Mouse (Mus musculus) testis, adult 2 months (tissue): ENCODE data around the gene Rad51c. TPM values are rescaled to one million over a fixed set of nuclear protein-coding genes. Genes with fewer than 3 reads are reported as not detected.
"Not testable (repeated sequence)": the region's sequence is repeated elsewhere in the genome, so short reads cannot be mapped to it uniquely, and the experiment has no call there.

Experiments used
- H3K27ac ChIP-seq: fragments of 200-500 bp; 2 replicates; pipeline ENCODE4 v1.5.1; 2012; ENCODE audit warnings: low read depth, low read length; ENCODE audit not compliant: control insufficient read depth, insufficient read depth
- H3K27me3 ChIP-seq: fragments of 200-500 bp; 2 replicates; pipeline ENCODE4 v1.6.1; 2012; ENCODE audit warnings: mild to moderate bottlenecking, low read length, moderate library complexity; ENCODE audit not compliant: control insufficient read depth, insufficient read depth
- H3K36me3 ChIP-seq: fragments of 200-500 bp; 2 replicates; pipeline ENCODE4 v1.6.1; 2012; ENCODE audit warnings: mild to moderate bottlenecking, low read length; ENCODE audit not compliant: control insufficient read depth, insufficient read depth
- H3K4me1 ChIP-seq: fragments of 200-500 bp; 2 replicates; pipeline ENCODE4 v1.6.1; 2012; ENCODE audit warnings: low read length; ENCODE audit not compliant: control insufficient read depth, insufficient read depth
- H3K4me3 ChIP-seq: fragments of 200-500 bp; 2 replicates; pipeline ENCODE4 v1.5.1; 2012; ENCODE audit warnings: low read depth, mild to moderate bottlenecking, low read length, moderate library complexity, mixed read lengths; ENCODE audit not compliant: control insufficient read depth
- CTCF ChIP-seq: fragments of 200-500 bp; IDR thresholded peaks from 2 replicates; pipeline ENCODE4 v1.5.1; 2012; ENCODE audit warnings: low read depth, mild to moderate bottlenecking, inconsistent platforms, low read length, moderate library complexity; ENCODE audit not compliant: control insufficient read depth, insufficient read depth, insufficient replicate concordance
- POLR2A ChIP-seq: fragments of 200-500 bp; IDR thresholded peaks from 2 replicates; pipeline ENCODE4 v1.6.1; 2012; ENCODE audit warnings: low read depth, mild to moderate bottlenecking, inconsistent platforms, low read length, moderate library complexity; ENCODE audit not compliant: control insufficient read depth
- polyA plus RNA-seq: library from polyadenylated mRNA; depleted of rRNA; stranded (reverse); fragments of >200 nt; gene quantifications from 2 replicates; pipeline ENCODE4 v1.2.3, GENCODE M21; 2012; rRNA removed

Rad51c gene
- 14.2 and 16.4 TPM in 2 replicates for polyA plus RNA-seq

DNA sequence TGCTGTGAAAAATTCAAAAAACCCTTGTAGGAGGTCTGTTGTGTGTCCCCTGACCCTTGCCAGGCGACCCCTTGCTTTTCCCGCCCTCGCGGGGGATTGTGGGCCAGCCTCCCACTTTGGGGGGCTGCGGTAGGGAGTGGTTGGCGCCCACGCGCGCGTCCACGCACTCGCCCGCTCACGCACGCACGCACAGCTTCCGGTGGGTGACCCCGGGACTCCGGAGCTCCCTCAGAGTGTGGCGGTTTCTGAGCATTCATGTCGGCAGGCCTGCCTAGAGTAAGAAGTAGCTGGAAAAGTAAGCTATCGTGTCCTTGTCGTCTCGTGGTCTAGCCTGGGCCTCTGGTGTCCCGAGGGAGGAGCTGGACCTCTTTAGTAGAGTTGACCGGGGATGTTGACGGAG, at the start of gene Rad51c, which contains the start of gene Tex14:
Gene Rad51c, minus strand, starts transcription at position 79 of the 400 bp plus-strand sequence.
Gene Tex14, plus strand, starts transcription at position 190 of the 400 bp plus-strand sequence.
- Histone ChIP-seq H3K4me1 (peaks cover 4% of the 10 kb centered on the region), H3K36me3 (no peaks in the 10 kb centered on the region; the same call in none of the 2 replicates), H3K4me3 (peak within 1 kb of the TSS; percentile 98), H3K27ac (peak within 1 kb of the TSS; percentile 97), H3K27me3 (no peaks in the 10 kb centered on the region)
- TF ChIP-seq POLR2A (peak; percentile 69), CTCF (no peak)

DNA sequence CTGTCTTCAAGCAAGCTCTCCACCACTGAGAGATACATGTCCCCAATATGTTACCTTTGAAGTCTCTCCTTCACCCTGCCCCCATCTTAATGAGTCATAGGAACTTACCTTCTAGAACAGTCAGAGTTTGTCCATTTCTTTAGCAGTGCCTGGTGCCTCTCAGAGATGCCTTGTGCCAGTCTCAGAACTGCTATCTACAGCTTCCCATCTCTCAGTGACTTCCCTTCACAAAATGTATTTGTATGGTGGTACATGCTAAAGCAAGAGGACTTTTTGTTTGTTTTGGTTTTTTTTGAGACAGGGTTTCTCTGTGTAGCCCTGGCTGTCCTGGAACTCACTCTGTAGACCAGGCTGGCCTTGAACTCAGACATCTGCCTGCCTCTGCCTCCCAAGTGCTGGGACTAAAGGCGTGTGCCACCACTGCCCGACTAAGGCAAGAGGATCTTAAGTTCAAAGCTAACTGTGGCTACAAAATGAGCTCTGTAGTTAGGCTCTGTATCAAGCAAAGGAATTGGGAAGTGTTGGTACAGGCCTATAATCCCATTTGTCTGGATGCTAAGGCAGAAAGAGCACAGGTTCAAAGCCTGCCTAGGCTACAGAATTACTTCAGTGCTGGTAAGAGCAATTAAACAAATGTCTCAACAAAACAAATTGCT, 49.4 kb upstream of the Rad51c start:
- no peaks in the 10 kb centered on the region for H3K4me1 ChIP-seq
- no peak for TF ChIP-seq POLR2A
- no peak for TF ChIP-seq CTCF
- no peak overlapping the region for H3K4me3 ChIP-seq
- no peaks in the 10 kb centered on the region for H3K27me3 ChIP-seq
- H3K36me3 ChIP-seq, result no peaks in the 10 kb centered on the region
- no peak overlapping the region for H3K27ac ChIP-seq

DNA sequence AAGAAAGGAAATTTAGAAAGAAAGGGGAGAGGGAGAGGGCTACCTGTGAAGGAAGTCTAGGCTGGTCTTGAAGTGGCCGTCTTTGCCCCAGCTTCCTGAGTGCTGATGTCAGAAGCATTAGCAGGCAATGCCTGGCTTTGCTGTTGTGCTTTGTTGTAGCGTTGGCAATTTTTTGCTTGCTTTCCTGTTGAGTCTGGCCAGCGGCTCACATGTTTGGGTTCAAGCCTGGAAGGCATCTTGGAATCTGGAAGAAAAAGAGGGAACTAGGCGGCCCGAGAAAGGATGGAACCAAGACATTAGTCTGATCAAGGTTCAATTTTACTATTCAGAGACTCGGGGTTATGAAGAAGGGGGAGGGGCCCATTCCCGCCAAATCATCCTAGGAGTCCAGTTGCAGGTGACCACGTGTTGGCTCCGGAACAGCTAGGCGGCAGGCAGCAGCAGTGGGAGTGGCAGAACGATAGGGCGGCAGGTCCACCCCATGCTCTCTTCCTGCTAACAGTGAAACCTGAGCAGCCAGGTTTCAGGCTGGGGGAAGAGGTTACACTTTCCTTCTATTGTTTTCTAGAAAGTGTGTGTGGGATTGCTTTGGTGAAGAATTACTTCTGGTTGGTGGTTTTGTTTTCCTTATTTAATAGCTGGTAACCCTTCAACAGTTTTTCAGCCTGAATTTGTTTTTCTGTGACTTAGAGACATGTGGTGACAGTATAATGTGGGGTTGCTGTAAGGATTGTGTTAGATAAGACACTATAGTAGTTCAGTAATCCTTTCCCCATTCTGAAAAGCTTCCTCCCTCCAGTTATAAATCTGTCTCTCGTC, 48.7 kb upstream of the Rad51c start:
- H3K27me3 ChIP-seq, result no peaks in the 10 kb centered on the region
- H3K27ac ChIP-seq, result no peak overlapping the region
- H3K4me3 ChIP-seq, result no peak overlapping the region
- H3K36me3 ChIP-seq, result no peaks in the 10 kb centered on the region
- no peak for TF ChIP-seq POLR2A
- TF ChIP-seq CTCF, result no peak
- no peaks in the 10 kb centered on the region for H3K4me1 ChIP-seq

DNA sequence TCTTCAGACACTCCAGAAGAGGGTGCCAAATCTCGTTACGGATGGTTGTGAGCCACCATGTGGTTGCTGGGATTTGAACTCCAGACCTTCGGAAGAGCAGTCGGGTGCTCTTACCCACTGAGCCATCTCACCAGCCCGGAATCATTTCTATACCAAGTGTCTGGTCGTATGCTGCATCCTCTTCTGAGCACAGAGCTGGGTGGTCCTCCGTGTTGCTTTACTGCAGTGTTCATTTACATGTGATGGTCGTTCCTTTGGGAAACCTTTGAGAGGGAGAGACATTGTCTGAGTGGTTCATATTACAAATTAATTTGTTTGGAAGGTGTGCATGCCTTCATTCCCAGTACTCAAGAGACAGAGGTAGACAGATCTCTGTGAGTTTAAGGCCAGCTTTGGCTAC, 48.0 kb upstream of the Rad51c start:
- H3K27ac ChIP-seq, H3K36me3 ChIP-seq, H3K4me1 ChIP-seq, H3K27me3 ChIP-seq, H3K4me3 ChIP-seq: not testable (repeated sequence)

DNA sequence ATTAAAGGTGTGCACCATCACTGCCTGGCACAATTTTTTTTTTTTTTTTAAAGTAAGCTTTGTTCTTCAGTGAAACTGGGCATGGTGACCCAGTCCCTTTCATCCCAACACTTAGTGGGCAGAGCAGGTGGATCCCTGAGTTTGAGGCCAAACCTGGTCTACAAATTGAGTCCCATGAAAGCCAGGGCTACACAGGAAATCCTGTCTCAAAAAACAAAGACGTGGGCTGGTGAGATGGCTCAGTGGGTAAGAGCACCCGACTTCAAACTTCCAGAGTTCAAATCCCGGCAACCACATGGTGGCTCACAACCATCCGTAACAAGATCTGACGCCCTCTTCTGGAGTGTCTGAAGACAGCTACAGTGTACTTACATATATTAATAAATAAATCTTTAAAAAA, 45.1 kb upstream of the Rad51c start:
- not testable (repeated sequence) for H3K27me3 ChIP-seq

DNA sequence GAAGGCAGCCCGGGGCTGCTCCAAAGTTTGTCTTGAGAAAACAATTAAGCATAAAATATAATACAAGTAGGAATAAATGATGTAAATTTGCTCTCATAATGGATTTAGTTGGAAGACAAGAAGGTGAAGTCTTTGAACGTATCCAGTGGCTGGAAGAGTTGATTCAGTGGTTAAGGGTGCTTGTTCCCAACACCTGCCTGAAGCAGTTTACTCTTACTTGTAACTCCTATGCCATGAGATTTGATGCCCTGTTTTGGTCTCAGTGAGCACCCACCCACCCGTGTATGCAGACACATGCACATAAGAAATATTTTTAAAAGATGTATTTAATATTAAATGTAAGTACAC, 44.4 kb upstream of the Rad51c start:
- peak overlapping the region; percentile 6; the same call in 1 of the 2 replicates for H3K4me3 ChIP-seq
- no peaks in the 10 kb centered on the region for H3K27me3 ChIP-seq
- peak overlapping the region; percentile 69; the same call in 1 of the 2 replicates for H3K27ac ChIP-seq
- H3K36me3 ChIP-seq, result no peaks in the 10 kb centered on the region
- TF ChIP-seq POLR2A, result no peak
- TF ChIP-seq CTCF, result no peak
- H3K4me1 ChIP-seq, result peaks cover 9% of the 10 kb centered on the region

More for the DNA sequence above, 45.1 kb upstream of the Rad51c start:
- not testable (repeated sequence) for H3K27ac ChIP-seq, H3K4me1 ChIP-seq, H3K4me3 ChIP-seq, H3K36me3 ChIP-seq

DNA sequence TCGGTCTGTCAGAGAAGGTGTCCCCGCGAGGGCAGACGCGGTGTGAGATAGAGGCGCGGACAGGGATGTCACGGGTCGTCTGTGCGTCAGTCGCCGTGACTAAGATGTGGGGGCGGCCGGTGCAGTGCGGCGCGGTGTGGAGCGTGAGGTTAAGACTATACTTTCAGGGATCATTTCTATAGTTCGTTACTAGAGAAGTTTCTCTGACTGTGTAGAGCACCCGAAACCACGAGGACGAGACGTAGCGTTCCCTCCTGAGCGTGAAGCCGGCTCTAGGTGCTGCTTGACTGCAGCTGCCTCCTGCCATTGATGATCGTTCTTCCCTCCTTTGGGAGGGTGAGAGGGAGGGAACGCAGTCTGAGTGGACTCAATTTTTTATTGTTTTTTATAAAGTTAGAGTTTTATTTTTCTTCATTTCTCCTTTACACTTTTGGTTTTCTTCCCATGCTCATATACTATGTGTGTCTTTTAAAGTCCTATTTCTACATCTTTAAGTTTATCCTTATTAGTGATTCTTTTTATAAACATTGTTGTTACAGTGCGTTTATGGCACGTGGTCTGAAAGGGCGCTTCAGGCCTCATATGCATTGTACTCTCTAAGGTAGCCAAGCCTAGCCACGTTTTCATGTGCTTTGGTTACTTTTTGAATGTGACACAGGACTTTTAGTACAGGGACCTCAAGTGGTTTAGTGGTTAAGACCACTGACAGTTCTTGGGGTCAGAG, 43.9 kb upstream of the Rad51c start:
- Histone ChIP-seq H3K4me1 (peaks cover 11% of the 10 kb centered on the region), H3K4me3 (peak overlapping the region; percentile 81), H3K27ac (peak overlapping the region; percentile 69; the same call in 1 of the 2 replicates)
- H3K36me3 ChIP-seq, H3K27me3 ChIP-seq: not testable (repeated sequence)
- peak; percentile 57; the same call in 1 of the 2 replicates for TF ChIP-seq POLR2A
